Mouse (Mus musculus): ENCODE data around the gene Chga. TPM values are rescaled to one million over a fixed set of nuclear protein-coding genes. Genes with fewer than 3 reads are reported as not detected.

The Chga gene
- total RNA-seq, 2 experiments from 2014 or later = not detected

- ATAC-seq (replicated peaks; ENCODE audit: low FRiP score, poor library complexity, severe bottlenecking) = no peak
Observed at GRCm38 (mm10) chr12:102593699-102594098, 38.9 kb downstream of the Chga start.

GRCm38 (mm10) chr12:102594627-102595026 lies 39.9 kb downstream of the Chga start:
- no peak for ATAC-seq (replicated peaks; ENCODE audit: low FRiP score, poor library complexity, severe bottlenecking)

GRCm38 (mm10) chr12:102596410-102596809 lies 41.6 kb downstream of the Chga start:
- no peak for ATAC-seq (replicated peaks; ENCODE audit: low FRiP score, poor library complexity, severe bottlenecking)

GRCm38 (mm10) chr12:102597466-102597865 lies 42.7 kb downstream of the Chga start:
- no peak for ATAC-seq (replicated peaks; ENCODE audit: low FRiP score, poor library complexity, severe bottlenecking)

- no peak for ATAC-seq (replicated peaks; ENCODE audit: low FRiP score, poor library complexity, severe bottlenecking)
Observed at GRCm38 (mm10) chr12:102598535-102598934, 43.8 kb downstream of the Chga start.

GRCm38 (mm10) chr12:102599801-102600200 lies 45.0 kb downstream of the Chga start:
- ATAC-seq (replicated peaks; ENCODE audit: low FRiP score, poor library complexity, severe bottlenecking) = no peak

GRCm38 (mm10) chr12:102600345-102600744 lies 45.6 kb downstream of the Chga start:
- no peak for ATAC-seq (replicated peaks; ENCODE audit: low FRiP score, poor library complexity, severe bottlenecking)

GRCm38 (mm10) chr12:102601847-102602246 lies 47.1 kb downstream of the Chga start:
- no peak for ATAC-seq (replicated peaks; ENCODE audit: low FRiP score, poor library complexity, severe bottlenecking)

- ATAC-seq (replicated peaks; ENCODE audit: low FRiP score, poor library complexity, severe bottlenecking) = no peak
Observed at GRCm38 (mm10) chr12:102602255-102603041, 47.7 kb downstream of the Chga start.

GRCm38 (mm10) chr12:102605607-102606006 lies 50.8 kb downstream of the Chga start:
- ATAC-seq (replicated peaks; ENCODE audit: low FRiP score, poor library complexity, severe bottlenecking) = no peak

- no peak for ATAC-seq (replicated peaks; ENCODE audit: low FRiP score, poor library complexity, severe bottlenecking)
Observed at GRCm38 (mm10) chr12:102607066-102607465, 52.3 kb downstream of the Chga start.

GRCm38 (mm10) chr12:102607808-102608517 lies 53.2 kb downstream of the Chga start:
- ATAC-seq (replicated peaks; ENCODE audit: low FRiP score, poor library complexity, severe bottlenecking) = no peak

- ATAC-seq (replicated peaks; ENCODE audit: low FRiP score, poor library complexity, severe bottlenecking) = no peak
Observed at GRCm38 (mm10) chr12:102610927-102611326, 56.2 kb downstream of the Chga start.

- no peak for ATAC-seq (replicated peaks; ENCODE audit: low FRiP score, poor library complexity, severe bottlenecking)
Observed at GRCm38 (mm10) chr12:102612431-102612830, 57.7 kb downstream of the Chga start.

GRCm38 (mm10) chr12:102613411-102613810 lies 58.6 kb downstream of the Chga start:
- ATAC-seq (replicated peaks; ENCODE audit: low FRiP score, poor library complexity, severe bottlenecking) = no peak

Other genes starting within 250 kb of the Chga start
- gene Lgmn, start 115.2 kb upstream of the Chga start, total RNA-seq (2015; ENCODE audit: low replicate concordance) = 27.1 and 37.8 TPM in 2 replicates
- gene Lgmn, start 115.2 kb upstream of the Chga start, total RNA-seq (2017; ENCODE audit: low replicate concordance) = 26.2 and 29.1 TPM in 2 replicates
- 13.2 and 15.0 TPM in 2 replicates for gene Golga5, start 85.8 kb upstream of the Chga start, total RNA-seq (2015; ENCODE audit: low replicate concordance)
- gene Golga5, start 85.8 kb upstream of the Chga start, total RNA-seq (2017; ENCODE audit: low replicate concordance) = 15.6 and 29.0 TPM in 2 replicates
- 1.2 and 3.3 TPM in 2 replicates for gene Itpk1, start 150.0 kb downstream of the Chga start, total RNA-seq (2015; ENCODE audit: low replicate concordance)
- 5.3 TPM in 2 replicates for gene Itpk1, start 150.0 kb downstream of the Chga start, total RNA-seq (2017; ENCODE audit: low replicate concordance)
- 0.84 and 2.1 TPM in 2 replicates for gene Moap1, start 188.7 kb downstream of the Chga start, total RNA-seq (2015; ENCODE audit: low replicate concordance)
- 2.0 and 2.2 TPM in 2 replicates for gene Moap1, start 188.7 kb downstream of the Chga start, total RNA-seq (2017; ENCODE audit: low replicate concordance)
- gene Tmem251, start 188.8 kb downstream of the Chga start, total RNA-seq (2015; ENCODE audit: low replicate concordance) = 4.4 and 4.6 TPM in 2 replicates
- gene Tmem251, start 188.8 kb downstream of the Chga start, total RNA-seq (2017; ENCODE audit: low replicate concordance) = 5.5 and 10.3 TPM in 2 replicates
- not detected in 2 replicates for gene Gm28051, start 202.8 kb downstream of the Chga start, total RNA-seq (2015; ENCODE audit: low replicate concordance)
- gene Gm28051, start 202.8 kb downstream of the Chga start, total RNA-seq (2017; ENCODE audit: low replicate concordance) = not detected in 2 replicates
- 5.0 and 9.6 TPM in 2 replicates for gene Gon7, start 202.8 kb downstream of the Chga start, total RNA-seq (2015; ENCODE audit: low replicate concordance)
- gene Gon7, start 202.8 kb downstream of the Chga start, total RNA-seq (2017; ENCODE audit: low replicate concordance) = 2.5 and 13.1 TPM in 2 replicates
- 5.6 and 12.5 TPM in 2 replicates for gene Ubr7, start 203.0 kb downstream of the Chga start, total RNA-seq (2015; ENCODE audit: low replicate concordance)
- gene Ubr7, start 203.0 kb downstream of the Chga start, total RNA-seq (2017; ENCODE audit: low replicate concordance) = 15.2 and 18.3 TPM in 2 replicates
- gene Gm20604, start 203.7 kb downstream of the Chga start, total RNA-seq (2015; ENCODE audit: low replicate concordance) = 5.2 and 6.1 TPM in 2 replicates
- gene Gm20604, start 203.7 kb downstream of the Chga start, total RNA-seq (2017; ENCODE audit: low replicate concordance) = 1.2 and 3.2 TPM in 2 replicates